Mouse (Mus musculus): Measurements from ENCODE around the gene Vwa1.
A peak's percentile ranks its signal among the peaks of the same experiment; 100 is the strongest.

DNA sequence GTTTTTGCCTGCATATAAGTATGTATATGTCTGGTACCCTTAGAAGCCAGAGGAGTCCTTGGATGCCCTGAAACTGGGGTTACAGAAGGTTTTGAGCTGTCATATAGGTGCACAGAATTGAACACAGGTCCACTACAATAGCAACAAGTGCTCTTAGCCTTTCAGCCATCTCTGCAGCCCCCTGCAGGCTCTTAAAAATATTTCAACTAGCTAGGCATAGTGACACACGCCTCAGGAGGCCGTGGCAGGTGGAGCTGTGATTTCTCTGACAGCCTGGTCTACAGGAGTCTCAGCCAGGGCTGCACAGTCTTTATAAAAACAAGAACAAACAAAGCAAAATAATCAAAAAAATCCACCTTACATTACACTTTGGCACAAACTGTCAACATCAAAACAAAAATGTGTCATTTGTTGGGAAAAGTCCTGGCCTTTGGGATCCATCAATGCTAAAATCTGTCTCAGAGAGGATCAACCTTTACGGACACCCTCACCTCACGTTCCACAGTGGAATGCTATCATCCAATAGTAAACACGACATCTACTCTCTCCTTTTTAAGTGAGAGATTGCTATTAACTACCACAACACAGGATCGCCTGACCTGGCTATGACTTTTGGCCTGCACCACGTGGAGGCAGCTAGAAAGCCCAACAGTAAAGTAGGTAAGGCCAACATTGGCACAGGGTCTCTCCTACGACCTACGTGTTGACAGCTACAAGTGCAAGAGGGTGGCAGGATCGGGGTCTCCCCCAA lies 14.5 kb downstream of the Vwa1 start:
- TF ChIP-seq CTCF (IDR thresholded peaks at IDR 0.05; ENCODE audit: low read depth) (peak; percentile 37), EP300 (IDR thresholded peaks at IDR 0.05; ENCODE audit: low read depth) (no peak)
